Mouse (Mus musculus): ENCODE results near the gene Rnf167. TPM values are rescaled to one million over a fixed set of nuclear protein-coding genes. Genes with fewer than 3 reads are reported as not detected.

The Rnf167 gene
- polyA plus RNA-seq, 1 experiment from 2014 or later, result 113 TPM

GRCm38 (mm10) chr11:70653345-70654197 lies 6.5 kb downstream of the Rnf167 start:
- peaks cover 29% of the 10 kb centered on the region for H3K4me1 ChIP-seq (replicated peaks; ENCODE audit: insufficient read depth, low read length)
- WGBS, result under 1% methylated on average over 60 of the region's 63 CpGs

GRCm38 (mm10) chr11:70654198-70654922 lies 7.3 kb downstream of the Rnf167 start, which contains the start of gene Pfn1:
TSS of gene Pfn1 (minus strand) at chr11:70654644.
- ATAC-seq (replicated peaks; ENCODE audit: low FRiP score, low read depth), result peak; percentile 33
- Histone ChIP-seq H3K4me2 (ENCODE audit: low read length) (peak within 1 kb of the TSS; percentile 90), H3K27ac (peak within 1 kb of the TSS; percentile 99), H3K4me3 (replicated peaks; ENCODE audit: low read depth, low read length) (peak within 1 kb of the TSS; percentile 91), H3K36me3 (ENCODE audit: insufficient read depth, low read length) (peaks cover 29% of the 10 kb centered on the region), H3K4me1 (replicated peaks; ENCODE audit: insufficient read depth, low read length) (peaks cover 29% of the 10 kb centered on the region), H3K27me3 (ENCODE audit: insufficient read depth, low read length) (no peaks in the 10 kb centered on the region), H3K9ac (ENCODE audit: low read depth, low read length) (peak within 1 kb of the TSS; percentile 98), H3K9me3 (replicated peaks; ENCODE audit: low read length) (no peaks in the 10 kb centered on the region)
- TF ChIP-seq CTCF (IDR thresholded peaks at IDR 0.05; ENCODE audit: low read depth), result no peak
- peak; percentile 91 for DNase-seq (ENCODE audit: low spot score)
- under 1% methylated on average over 44 of the region's 61 CpGs for WGBS

More at GRCm38 (mm10) chr11:70653345-70654197, 6.5 kb downstream of the Rnf167 start:
- no peak for TF ChIP-seq CTCF (IDR thresholded peaks at IDR 0.05; ENCODE audit: low read depth)
- peaks cover 37% of the 10 kb centered on the region for H3K36me3 ChIP-seq (ENCODE audit: insufficient read depth, low read length)
- no peaks in the 10 kb centered on the region for H3K27me3 ChIP-seq (ENCODE audit: insufficient read depth, low read length)
- H3K9ac ChIP-seq (ENCODE audit: low read depth, low read length), result peak overlapping the region; percentile 98
- H3K4me3 ChIP-seq (replicated peaks; ENCODE audit: low read depth, low read length), result peak overlapping the region; percentile 91
- peak overlapping the region; percentile 90 for H3K4me2 ChIP-seq (ENCODE audit: low read length)
- H3K9me3 ChIP-seq (replicated peaks; ENCODE audit: low read length), result no peaks in the 10 kb centered on the region
- peak overlapping the region; percentile 99 for H3K27ac ChIP-seq
- ATAC-seq (replicated peaks; ENCODE audit: low FRiP score, low read depth), result peak; percentile 37
- DNase-seq (ENCODE audit: low spot score), result peak; percentile 85

- Histone ChIP-seq H3K27ac (peak overlapping the region; percentile 99), H3K4me2 (ENCODE audit: low read length) (peak overlapping the region; percentile 90), H3K9me3 (replicated peaks; ENCODE audit: low read length) (no peaks in the 10 kb centered on the region), H3K4me1 (replicated peaks; ENCODE audit: insufficient read depth, low read length) (peaks cover 29% of the 10 kb centered on the region), H3K9ac (ENCODE audit: low read depth, low read length) (peak overlapping the region; percentile 98), H3K27me3 (ENCODE audit: insufficient read depth, low read length) (no peaks in the 10 kb centered on the region), H3K36me3 (ENCODE audit: insufficient read depth, low read length) (peaks cover 22% of the 10 kb centered on the region), H3K4me3 (replicated peaks; ENCODE audit: low read depth, low read length) (peak overlapping the region; percentile 91)
- DNase-seq (ENCODE audit: low spot score) (peak; percentile 87), ATAC-seq (replicated peaks; ENCODE audit: low FRiP score, low read depth) (peak; percentile 49)
- WGBS, result under 1% methylated on average over 48 of the region's 48 CpGs
- no peak for TF ChIP-seq CTCF (IDR thresholded peaks at IDR 0.05; ENCODE audit: low read depth)
Measured at GRCm38 (mm10) chr11:70654923-70655570, 8.0 kb downstream of the Rnf167 start.

GRCm38 (mm10) chr11:70655571-70656455 lies 8.8 kb downstream of the Rnf167 start:
- H3K4me1 ChIP-seq (replicated peaks; ENCODE audit: insufficient read depth, low read length), result peaks cover 29% of the 10 kb centered on the region
- WGBS, result under 1% methylated on average over 58 of the region's 61 CpGs
- peak overlapping the region; percentile 98 for H3K9ac ChIP-seq (ENCODE audit: low read depth, low read length)
- DNase-seq (ENCODE audit: low spot score) (peak; percentile 72), ATAC-seq (replicated peaks; ENCODE audit: low FRiP score, low read depth) (0 out of 2 replicates have a peak, but pooled peaks have one; percentile 16)
- peak overlapping the region; percentile 90 for H3K4me2 ChIP-seq (ENCODE audit: low read length)
- no peaks in the 10 kb centered on the region for H3K27me3 ChIP-seq (ENCODE audit: insufficient read depth, low read length)
- H3K9me3 ChIP-seq (replicated peaks; ENCODE audit: low read length), result no peaks in the 10 kb centered on the region
- peaks cover 14% of the 10 kb centered on the region; the same call in 1 of the 2 replicates for H3K36me3 ChIP-seq (ENCODE audit: insufficient read depth, low read length)
- TF ChIP-seq CTCF (IDR thresholded peaks at IDR 0.05; ENCODE audit: low read depth), result no peak
- H3K4me3 ChIP-seq (replicated peaks; ENCODE audit: low read depth, low read length), result peak overlapping the region; percentile 91
- peak overlapping the region; percentile 99 for H3K27ac ChIP-seq

GRCm38 (mm10) chr11:70656456-70656927 lies 9.5 kb downstream of the Rnf167 start:
- ATAC-seq (replicated peaks; ENCODE audit: low FRiP score, low read depth) (no peak), DNase-seq (ENCODE audit: low spot score) (no peak)
- H3K36me3 ChIP-seq (ENCODE audit: insufficient read depth, low read length), result peaks cover 9% of the 10 kb centered on the region; the same call in 1 of the 2 replicates
- H3K4me3 ChIP-seq (replicated peaks; ENCODE audit: low read depth, low read length), result peak overlapping the region; percentile 91
- H3K9me3 ChIP-seq (replicated peaks; ENCODE audit: low read length), result no peaks in the 10 kb centered on the region
- peak overlapping the region; percentile 98; the same call in 1 of the 2 replicates for H3K9ac ChIP-seq (ENCODE audit: low read depth, low read length)
- WGBS, result 15% methylated on average over 16 of the region's 16 CpGs
- H3K4me2 ChIP-seq (ENCODE audit: low read length), result peak overlapping the region; percentile 90
- no peak for TF ChIP-seq CTCF (IDR thresholded peaks at IDR 0.05; ENCODE audit: low read depth)
- peaks cover 29% of the 10 kb centered on the region for H3K4me1 ChIP-seq (replicated peaks; ENCODE audit: insufficient read depth, low read length)
- peak overlapping the region; percentile 99; the same call in 1 of the 2 replicates for H3K27ac ChIP-seq
- H3K27me3 ChIP-seq (ENCODE audit: insufficient read depth, low read length), result no peaks in the 10 kb centered on the region

Measured in kidney, postnatal 0 days (tissue).